Mouse (Mus musculus) heart, embryonic 10.5 days (tissue): ENCODE measurements at regions not wholly inside any gene's neighbourhood (a gene's known extent, or its start where the extent isn't known, plus 50 kb on each side); places are given as distances from the start of the nearest gene placed in this dataset.

Experiments used
- DNase-seq: peaks from one replicate; pipeline ENCODE4 v3.0.0-alpha.2; 2017; ENCODE audit warnings: low spot score
- H3K27ac ChIP-seq: fragments of 300-500 bp; sonication (generic); 2 replicates; pipeline ENCODE4 v1.5.1; 2016; ENCODE audit warnings: mild to moderate bottlenecking
- H3K27me3 ChIP-seq: fragments of 300-500 bp; sonication (generic); 2 replicates; pipeline ENCODE4 v1.6.1; 2016; ENCODE audit warnings: mild to moderate bottlenecking; ENCODE audit not compliant: poor library complexity, insufficient read depth, severe bottlenecking
- H3K36me3 ChIP-seq: fragments of 300-500 bp; sonication (generic); 2 replicates; pipeline ENCODE4 v1.6.1; 2016; ENCODE audit warnings: mild to moderate bottlenecking, moderate library complexity
- H3K4me1 ChIP-seq: fragments of 300-500 bp; sonication (generic); 2 replicates; pipeline ENCODE4 v1.6.1; 2016; ENCODE audit warnings: mild to moderate bottlenecking
- H3K4me3 ChIP-seq: fragments of 300-500 bp; sonication (generic); 2 replicates; pipeline ENCODE4 v1.5.1; 2016; ENCODE audit warnings: mild to moderate bottlenecking, moderate library complexity
- H3K9me3 ChIP-seq: fragments of 300-500 bp; sonication (generic); 2 replicates; pipeline ENCODE4 v1.6.1; 2016; ENCODE audit warnings: mild to moderate bottlenecking, moderate library complexity
- WGBS: fragments of 180-500 bp; shearing (Covaris S2); methylation state at CpG from one replicate; pipeline ENCODE4 v1.1.7; 2016; 5-methylcytosine and 5-hydroxymethylcytosine counted together

DNA sequence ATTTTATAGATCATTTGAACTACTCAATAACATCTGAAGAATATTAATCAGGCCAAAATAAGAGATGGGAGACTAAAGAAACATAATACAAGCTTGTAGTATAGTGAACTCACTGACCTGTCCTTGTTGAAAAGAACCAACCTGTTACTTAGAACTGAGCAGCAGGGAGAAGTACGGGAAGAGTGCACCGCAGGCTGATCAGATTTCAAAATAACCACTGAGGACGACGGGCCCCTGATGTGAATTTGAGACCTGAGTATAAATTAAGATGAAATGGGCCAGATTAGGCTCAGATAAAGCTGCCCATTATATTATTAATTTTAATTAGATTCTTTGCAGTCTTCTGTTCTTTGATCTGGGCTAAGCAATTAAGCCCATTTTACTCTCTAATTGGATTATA is 391.2 kb upstream of the Tyrp1 start:
- 72% methylated on average over 4 of the region's 4 CpGs for WGBS

DNA sequence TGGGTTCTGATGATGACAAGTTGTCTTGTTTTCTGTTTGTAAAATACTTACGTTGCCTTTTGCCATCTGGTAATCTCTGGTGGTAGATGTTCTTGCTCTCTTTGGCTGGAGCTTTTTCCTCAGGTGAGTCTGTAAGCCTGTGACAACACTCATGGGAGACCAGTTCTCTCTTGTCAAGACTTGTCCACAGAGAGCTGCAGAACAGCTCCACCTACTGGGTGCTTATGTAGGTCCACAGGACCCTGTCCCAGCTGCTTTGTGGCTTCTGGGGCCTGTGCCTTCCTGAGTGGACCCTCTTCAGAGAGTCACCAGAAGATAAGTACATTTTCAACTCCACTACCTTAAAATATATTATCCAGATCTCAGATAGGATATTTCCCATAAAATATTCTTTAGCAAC is 370.3 kb upstream of the Tyrp1 start:
- no peak overlapping the region for H3K27ac ChIP-seq
- no peaks in the 10 kb centered on the region for H3K27me3 ChIP-seq
- no peak for DNase-seq
- H3K36me3 ChIP-seq = no peaks in the 10 kb centered on the region
- 85% methylated on average over 1 of the region's 1 CpGs for WGBS
- no peaks in the 10 kb centered on the region for H3K9me3 ChIP-seq
- H3K4me1 ChIP-seq = no peaks in the 10 kb centered on the region
- H3K4me3 ChIP-seq = no peak overlapping the region

More for the DNA sequence above, 391.2 kb upstream of the Tyrp1 start:
- no peak for DNase-seq
- no peak overlapping the region for H3K4me3 ChIP-seq
- no peaks in the 10 kb centered on the region for H3K27me3 ChIP-seq
- no peak overlapping the region for H3K27ac ChIP-seq
- no peaks in the 10 kb centered on the region for H3K4me1 ChIP-seq
- no peaks in the 10 kb centered on the region for H3K36me3 ChIP-seq
- no peaks in the 10 kb centered on the region for H3K9me3 ChIP-seq

DNA sequence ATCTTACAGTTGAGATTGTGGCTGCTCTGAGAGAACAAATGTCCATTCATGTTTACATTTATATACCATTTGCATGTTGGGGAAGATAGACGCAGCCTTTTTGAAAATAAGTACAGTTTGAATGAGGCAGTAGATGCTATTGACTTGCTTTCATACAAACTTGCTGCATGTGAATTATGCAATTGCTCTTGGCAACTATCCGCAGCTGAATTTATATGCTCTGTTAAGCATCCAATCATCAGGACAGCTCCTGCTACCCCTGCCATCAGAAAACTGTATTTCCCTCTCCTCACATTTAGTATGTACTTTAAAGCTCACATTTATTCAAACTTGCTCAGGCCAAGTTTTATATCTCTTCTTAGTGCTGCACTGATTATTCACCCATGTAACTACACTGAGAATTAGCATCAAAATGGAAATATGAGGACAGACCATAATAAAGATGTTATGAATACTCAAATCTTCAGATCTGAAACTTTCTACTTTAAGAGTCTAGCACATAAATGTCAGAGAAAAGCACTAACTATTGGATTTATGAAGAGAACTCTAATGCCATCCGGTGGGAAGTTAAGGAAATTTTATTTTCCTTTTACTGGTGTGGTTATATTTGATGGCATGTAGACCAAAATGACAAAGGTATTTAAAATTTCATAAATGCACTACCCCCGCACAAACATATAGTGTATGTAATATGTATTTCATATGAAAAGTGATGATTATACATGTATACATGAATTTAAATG is 358.0 kb upstream of the Tyrp1 start:
- H3K36me3 ChIP-seq = no peaks in the 10 kb centered on the region
- H3K4me1 ChIP-seq = no peaks in the 10 kb centered on the region
- WGBS = 82% methylated on average over 4 of the region's 4 CpGs
- no peak overlapping the region for H3K27ac ChIP-seq
- H3K9me3 ChIP-seq = no peaks in the 10 kb centered on the region
- DNase-seq = no peak
- H3K27me3 ChIP-seq = no peaks in the 10 kb centered on the region
- H3K4me3 ChIP-seq = no peak overlapping the region

DNA sequence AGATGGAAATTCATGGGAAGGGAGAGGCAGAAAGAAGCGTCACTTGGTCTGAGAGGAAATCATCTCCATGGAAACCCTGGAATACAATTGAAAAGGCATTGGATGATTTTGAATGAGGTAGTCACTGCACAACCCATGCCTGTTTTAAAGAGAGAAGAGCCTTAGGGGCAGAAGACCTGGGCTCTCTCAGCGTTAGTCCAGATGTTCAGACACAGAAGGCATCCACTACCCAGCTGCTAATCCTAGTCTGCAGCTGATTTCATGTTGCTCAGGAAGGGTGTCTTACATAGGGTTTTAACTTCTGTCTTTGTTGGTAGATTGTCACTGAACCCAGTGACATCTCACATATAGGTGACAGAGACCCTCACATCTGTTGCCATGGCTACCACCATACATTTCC is 318.8 kb upstream of the Tyrp1 start:
- no peak for DNase-seq
- H3K27ac ChIP-seq = no peak overlapping the region
- 74% methylated on average over 2 of the region's 2 CpGs for WGBS
- H3K36me3 ChIP-seq = no peaks in the 10 kb centered on the region
- no peaks in the 10 kb centered on the region for H3K4me1 ChIP-seq
- H3K9me3 ChIP-seq = no peaks in the 10 kb centered on the region
- no peaks in the 10 kb centered on the region for H3K27me3 ChIP-seq
- H3K4me3 ChIP-seq = no peak overlapping the region

DNA sequence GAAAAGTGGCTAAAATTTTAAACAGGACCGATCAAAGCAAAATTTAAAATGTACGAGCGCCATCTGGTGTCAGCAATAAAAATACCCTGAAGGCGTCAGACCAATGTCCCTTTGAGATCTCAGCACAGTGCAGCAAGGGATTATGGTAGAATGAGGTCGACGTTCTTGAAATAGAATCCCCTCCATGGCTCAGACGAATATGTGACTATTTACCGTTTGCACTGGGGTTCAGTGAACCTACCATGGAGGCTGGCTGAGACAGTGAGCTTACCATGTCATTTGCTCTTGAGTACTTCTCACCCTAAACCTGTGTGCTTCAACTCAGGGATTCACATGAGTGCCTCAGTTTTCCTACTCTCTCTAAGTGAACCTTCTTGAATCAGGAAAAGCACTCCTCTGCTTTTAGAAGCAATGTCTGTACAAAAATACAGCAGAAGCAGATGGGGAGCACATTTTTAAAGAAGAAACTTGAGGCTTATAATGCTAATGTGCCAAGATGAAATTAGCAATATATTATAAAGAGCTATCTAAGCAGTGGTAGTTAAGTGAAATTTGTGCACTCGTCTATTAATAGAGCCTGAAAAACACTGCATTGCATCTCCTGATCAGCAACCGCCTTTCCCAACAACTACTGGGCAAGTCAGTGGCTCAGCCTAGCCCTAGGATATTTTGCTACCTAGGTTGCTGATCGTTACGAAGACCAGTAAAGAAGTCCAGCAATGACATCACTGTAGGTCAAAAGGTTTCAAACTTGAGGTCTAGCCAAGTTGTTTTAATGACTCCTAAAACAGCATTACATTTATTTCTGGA is 316.2 kb upstream of the Tyrp1 start:
- Histone ChIP-seq H3K4me1 (no peaks in the 10 kb centered on the region), H3K4me3 (peak overlapping the region; percentile 27; the same call in 1 of the 2 replicates), H3K27ac (no peak overlapping the region), H3K9me3 (no peaks in the 10 kb centered on the region), H3K27me3 (no peaks in the 10 kb centered on the region), H3K36me3 (no peaks in the 10 kb centered on the region)
- 29% methylated on average over 12 of the region's 12 CpGs for WGBS
- no peak for DNase-seq

DNA sequence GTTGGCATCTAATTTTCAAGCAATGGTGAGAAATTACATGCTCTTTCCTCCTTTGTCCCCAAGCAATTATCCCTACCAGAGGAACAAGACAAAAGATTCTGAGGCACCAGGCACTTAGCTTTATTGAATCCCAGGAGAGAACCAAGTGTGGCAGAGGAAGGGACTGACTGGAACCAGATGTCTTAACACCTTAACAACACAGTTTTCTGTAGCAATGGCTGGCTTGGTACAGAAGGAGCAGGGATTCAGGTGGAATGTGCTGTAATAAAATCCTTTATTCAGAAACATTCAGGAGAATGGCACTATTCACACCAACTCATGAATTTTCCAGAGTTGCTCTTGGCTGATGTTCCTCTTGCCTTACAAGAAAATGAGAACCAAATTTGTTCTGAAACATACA is 315.3 kb upstream of the Tyrp1 start:
- DNase-seq = no peak
- no peaks in the 10 kb centered on the region for H3K9me3 ChIP-seq

DNA sequence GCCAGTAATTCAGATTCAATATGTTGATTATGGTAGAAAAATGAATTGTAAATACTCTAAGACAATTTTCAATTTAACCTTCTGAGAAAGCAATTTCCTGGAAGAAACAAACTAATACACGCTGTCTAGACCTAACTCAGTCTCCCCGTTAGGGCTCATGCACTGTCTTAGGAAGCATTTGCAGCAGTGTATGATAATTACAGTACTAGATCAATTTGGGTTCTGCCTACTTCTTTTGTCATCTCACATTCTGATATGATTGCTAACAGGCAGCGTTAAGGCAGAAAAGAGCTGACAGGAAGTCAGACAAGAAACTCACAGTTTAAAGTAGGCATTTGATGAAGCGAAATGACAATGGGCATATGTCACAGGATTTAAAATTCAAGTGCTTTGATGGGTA is 294.1 kb upstream of the Tyrp1 start:
- no peaks in the 10 kb centered on the region for H3K4me1 ChIP-seq
- H3K27ac ChIP-seq = no peak overlapping the region
- H3K9me3 ChIP-seq = no peaks in the 10 kb centered on the region
- DNase-seq = no peak
- H3K36me3 ChIP-seq = no peaks in the 10 kb centered on the region
- no peaks in the 10 kb centered on the region for H3K27me3 ChIP-seq
- no peak overlapping the region for H3K4me3 ChIP-seq
- 82% methylated on average over 4 of the region's 4 CpGs for WGBS

More for the DNA sequence above, 315.3 kb upstream of the Tyrp1 start:
- Histone ChIP-seq H3K4me3 (no peak overlapping the region), H3K27ac (no peak overlapping the region), H3K36me3 (no peaks in the 10 kb centered on the region), H3K27me3 (no peaks in the 10 kb centered on the region), H3K4me1 (no peaks in the 10 kb centered on the region)

DNA sequence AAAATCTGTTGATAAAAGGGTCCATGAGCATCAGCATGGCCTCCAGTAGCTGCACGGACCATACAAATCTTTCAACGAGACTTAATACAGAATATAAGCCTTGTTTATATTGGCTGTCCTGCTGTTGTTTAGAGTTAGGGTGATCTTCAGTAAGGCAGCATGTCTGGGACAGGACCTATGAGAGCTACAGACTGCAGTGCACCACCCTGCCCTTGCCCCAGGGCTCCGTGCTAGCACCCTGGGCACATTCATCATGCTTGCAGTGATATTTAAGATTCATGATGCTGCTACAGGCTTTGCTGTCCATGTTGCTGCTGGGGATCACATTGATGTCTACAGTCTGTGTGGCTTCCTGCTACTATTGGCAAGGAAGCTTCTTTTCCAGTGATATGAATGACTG is 288.8 kb upstream of the Tyrp1 start:
- DNase-seq = no peak
- WGBS = 80% methylated on average over 3 of the region's 3 CpGs

DNA sequence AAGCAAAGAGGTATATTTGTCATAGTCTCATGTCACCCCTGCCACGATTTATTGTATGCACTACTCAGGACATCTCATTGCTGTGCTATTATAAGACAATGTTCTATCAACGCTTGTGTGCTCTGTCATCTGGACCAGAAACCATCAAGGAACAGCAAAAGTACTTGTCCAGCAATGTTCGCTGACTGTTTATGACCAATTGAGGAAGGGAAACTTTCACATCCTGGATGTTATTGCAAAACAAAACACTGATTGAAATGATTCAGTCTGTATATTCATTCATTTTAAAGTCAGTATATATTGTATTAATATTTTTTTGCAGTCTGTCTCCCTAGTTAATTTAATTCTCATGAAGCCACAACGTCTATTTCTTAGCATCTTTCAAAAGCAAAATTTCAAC is 244.5 kb upstream of the Tyrp1 start:
- no peak for DNase-seq
- 75% methylated on average over 4 of the region's 4 CpGs for WGBS
- H3K27me3 ChIP-seq = no peaks in the 10 kb centered on the region
- H3K4me1 ChIP-seq = no peaks in the 10 kb centered on the region
- H3K27ac ChIP-seq = no peak overlapping the region
- H3K4me3 ChIP-seq = no peak overlapping the region
- H3K36me3 ChIP-seq = no peaks in the 10 kb centered on the region
- no peaks in the 10 kb centered on the region for H3K9me3 ChIP-seq

More for the DNA sequence above, 288.8 kb upstream of the Tyrp1 start:
- H3K9me3 ChIP-seq = no peaks in the 10 kb centered on the region
- no peaks in the 10 kb centered on the region for H3K36me3 ChIP-seq
- H3K4me3 ChIP-seq = no peak overlapping the region
- H3K27me3 ChIP-seq = no peaks in the 10 kb centered on the region
- H3K4me1 ChIP-seq = no peaks in the 10 kb centered on the region
- no peak overlapping the region for H3K27ac ChIP-seq

DNA sequence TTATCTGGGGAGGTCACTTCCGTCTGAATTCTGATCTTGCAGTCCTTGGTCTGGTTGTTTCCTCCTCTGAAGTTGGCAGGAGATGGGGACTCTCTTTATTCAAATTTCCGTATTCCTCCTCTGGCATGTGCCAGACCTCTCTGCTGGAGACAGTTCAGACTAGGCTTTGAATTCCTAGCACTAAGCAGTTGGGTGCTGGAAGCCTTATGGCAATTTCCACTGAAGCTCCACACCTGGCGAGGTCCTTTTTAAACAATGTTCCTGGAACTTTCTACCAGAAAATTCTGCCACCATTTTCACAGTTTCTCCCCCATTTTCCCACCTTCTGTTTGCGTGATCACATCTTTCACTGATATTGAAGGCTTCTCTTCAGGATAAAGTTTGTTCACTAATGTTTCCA is 205.7 kb upstream of the Tyrp1 start:
- Histone ChIP-seq H3K27ac (no peak overlapping the region), H3K9me3 (no peaks in the 10 kb centered on the region), H3K36me3 (no peaks in the 10 kb centered on the region), H3K27me3 (no peaks in the 10 kb centered on the region), H3K4me1 (no peaks in the 10 kb centered on the region), H3K4me3 (no peak overlapping the region)
- no peak for DNase-seq
- 66% methylated on average over 4 of the region's 4 CpGs for WGBS

DNA sequence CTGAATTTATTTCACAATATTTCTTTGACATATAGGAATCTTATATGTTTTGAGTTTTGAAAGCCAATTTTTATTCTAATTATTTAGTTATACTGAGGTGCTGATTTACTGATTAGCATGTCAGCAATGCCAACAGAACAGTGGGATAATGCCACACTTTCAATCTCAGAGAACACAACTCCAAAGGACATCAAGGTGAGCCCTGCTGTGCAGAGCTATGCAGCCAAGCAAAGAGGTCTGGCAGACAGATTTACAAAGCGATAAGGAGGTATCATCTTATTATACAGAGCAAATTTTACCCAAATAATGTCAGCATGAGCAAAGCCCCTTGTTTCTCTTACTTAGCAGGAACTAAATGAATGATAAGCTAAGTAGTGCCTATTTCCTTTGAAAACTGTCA is 204.7 kb upstream of the Tyrp1 start:
- H3K36me3 ChIP-seq = no peaks in the 10 kb centered on the region
- H3K27ac ChIP-seq = no peak overlapping the region
- WGBS = 74% methylated on average over 1 of the region's 1 CpGs
- H3K9me3 ChIP-seq = no peaks in the 10 kb centered on the region
- H3K4me3 ChIP-seq = no peak overlapping the region
- no peak for DNase-seq
- no peaks in the 10 kb centered on the region for H3K27me3 ChIP-seq
- no peaks in the 10 kb centered on the region for H3K4me1 ChIP-seq

DNA sequence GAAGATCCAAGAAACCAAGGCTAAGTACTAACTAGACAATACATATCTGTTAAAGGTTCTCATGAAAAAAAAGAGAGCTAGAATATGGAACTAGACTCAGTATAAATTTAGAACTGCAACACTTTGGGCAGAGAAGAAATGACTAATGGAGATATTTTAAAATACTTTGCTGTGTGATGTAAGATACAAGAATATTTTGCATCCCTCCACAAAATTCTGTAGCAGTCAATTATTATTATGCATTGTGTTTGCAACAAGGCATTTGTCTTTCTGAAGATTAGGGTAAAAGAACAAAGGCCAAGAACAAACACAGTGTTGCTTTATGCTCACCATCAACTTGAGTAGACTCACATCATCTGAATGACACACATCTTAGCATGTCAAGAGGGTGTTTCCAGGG is 203.7 kb upstream of the Tyrp1 start:
- H3K27me3 ChIP-seq = no peaks in the 10 kb centered on the region
- DNase-seq = no peak
- H3K9me3 ChIP-seq = no peaks in the 10 kb centered on the region
- no peak overlapping the region for H3K27ac ChIP-seq
- no peak overlapping the region for H3K4me3 ChIP-seq
- H3K4me1 ChIP-seq = no peaks in the 10 kb centered on the region
- H3K36me3 ChIP-seq = no peaks in the 10 kb centered on the region

DNA sequence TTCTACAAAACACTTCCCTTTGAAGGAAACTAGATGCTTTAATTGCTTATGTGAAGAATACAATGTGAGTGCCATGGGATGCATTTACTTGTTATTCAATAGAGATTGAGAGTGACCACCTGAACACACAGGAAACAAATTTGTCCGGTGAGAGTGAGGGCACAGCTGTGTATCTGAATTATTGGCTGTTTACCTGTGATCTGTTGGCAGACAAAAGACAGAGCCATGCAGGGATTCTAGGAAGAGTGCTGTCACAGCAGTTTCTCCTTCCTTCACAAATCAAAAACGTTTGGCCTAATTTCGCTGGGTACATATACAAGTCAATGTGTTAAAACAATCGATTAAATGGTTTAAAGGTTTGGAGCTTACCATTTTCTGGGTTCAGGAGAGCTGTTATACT is 202.9 kb upstream of the Tyrp1 start:
- Histone ChIP-seq H3K4me1 (no peaks in the 10 kb centered on the region), H3K36me3 (no peaks in the 10 kb centered on the region), H3K4me3 (no peak overlapping the region), H3K27me3 (no peaks in the 10 kb centered on the region), H3K27ac (no peak overlapping the region), H3K9me3 (no peaks in the 10 kb centered on the region)
- DNase-seq = no peak
- 69% methylated on average over 4 of the region's 4 CpGs for WGBS
